Mouse (Mus musculus) splenic B cell, adult 2 months (primary cell): Measurements from ENCODE around the gene Fadd.

ENCODE experiments used
- DNase-seq: peaks from one replicate; pipeline ENCODE4 v3.0.0-alpha.2; 2011; ENCODE audit warnings: low read depth, low spot score
- H3K27me3 ChIP-seq: 2 replicates; pipeline ENCODE4 v1.6.1; 2012; ENCODE audit warnings: mild to moderate bottlenecking, low read length, moderate library complexity, mixed read lengths; ENCODE audit not compliant: control insufficient read depth, poor library complexity, insufficient read depth, severe bottlenecking
- H3K36me3 ChIP-seq: 2 replicates; pipeline ENCODE4 v1.6.1; 2012; ENCODE audit warnings: mild to moderate bottlenecking, low read length, moderate library complexity, mixed read lengths; ENCODE audit not compliant: control insufficient read depth, poor library complexity, insufficient read depth, severe bottlenecking

Fadd gene

GRCm38 (mm10) chr7:144604291-144604690 lies 22.0 kb upstream of the Fadd start:
- no peak for DNase-seq
- no peaks in the 10 kb centered on the region for H3K27me3 ChIP-seq
- no peaks in the 10 kb centered on the region for H3K36me3 ChIP-seq

GRCm38 (mm10) chr7:144600333-144600900 lies 18.2 kb upstream of the Fadd start:
- DNase-seq, result no peak
- no peaks in the 10 kb centered on the region for H3K27me3 ChIP-seq

GRCm38 (mm10) chr7:144589508-144589907 lies 7.2 kb upstream of the Fadd start:
- no peak for DNase-seq
- Histone ChIP-seq H3K36me3 (no peaks in the 10 kb centered on the region), H3K27me3 (no peaks in the 10 kb centered on the region)

More at GRCm38 (mm10) chr7:144600333-144600900, 18.2 kb upstream of the Fadd start:
- H3K36me3 ChIP-seq, result no peaks in the 10 kb centered on the region

- DNase-seq, result peak; percentile 19
- no peaks in the 10 kb centered on the region for H3K36me3 ChIP-seq
- no peaks in the 10 kb centered on the region for H3K27me3 ChIP-seq
Observed at GRCm38 (mm10) chr7:144587291-144587690, 5.0 kb upstream of the Fadd start.

GRCm38 (mm10) chr7:144585648-144586047 lies 3.4 kb upstream of the Fadd start:
- peak; percentile 60 for DNase-seq
- H3K27me3 ChIP-seq, result no peaks in the 10 kb centered on the region
- H3K36me3 ChIP-seq, result no peaks in the 10 kb centered on the region

GRCm38 (mm10) chr7:144583619-144584018 lies 1.4 kb upstream of the Fadd start:
- Histone ChIP-seq H3K36me3 (no peaks in the 10 kb centered on the region; the same call in 1 of the 2 replicates), H3K27me3 (no peaks in the 10 kb centered on the region)
- peak; percentile 81 for DNase-seq

- Histone ChIP-seq H3K27me3 (no peaks in the 10 kb centered on the region), H3K36me3 (no peaks in the 10 kb centered on the region; the same call in 1 of the 2 replicates)
- peak; percentile 84 for DNase-seq
Observed at GRCm38 (mm10) chr7:144581559-144582283, 542 bp downstream of the Fadd start.

GRCm38 (mm10) chr7:144577876-144578275 lies 4.4 kb downstream of the Fadd start:
- no peaks in the 10 kb centered on the region for H3K27me3 ChIP-seq
- DNase-seq, result no peak
- H3K36me3 ChIP-seq, result no peaks in the 10 kb centered on the region; the same call in 1 of the 2 replicates

- Histone ChIP-seq H3K27me3 (no peaks in the 10 kb centered on the region), H3K36me3 (no peaks in the 10 kb centered on the region)
- no peak for DNase-seq
Observed at GRCm38 (mm10) chr7:144572234-144572633, 10.0 kb downstream of the Fadd start.

GRCm38 (mm10) chr7:144571598-144571997 lies 10.7 kb downstream of the Fadd start:
- Histone ChIP-seq H3K27me3 (no peaks in the 10 kb centered on the region), H3K36me3 (no peaks in the 10 kb centered on the region)
- no peak for DNase-seq

GRCm38 (mm10) chr7:144569428-144569827 lies 12.8 kb downstream of the Fadd start:
- DNase-seq, result no peak
- H3K36me3 ChIP-seq, result no peaks in the 10 kb centered on the region
- H3K27me3 ChIP-seq, result no peaks in the 10 kb centered on the region

- no peaks in the 10 kb centered on the region for H3K36me3 ChIP-seq
- no peak for DNase-seq
- no peaks in the 10 kb centered on the region for H3K27me3 ChIP-seq
Observed at GRCm38 (mm10) chr7:144568091-144568490, 14.2 kb downstream of the Fadd start.

- Histone ChIP-seq H3K27me3 (no peaks in the 10 kb centered on the region), H3K36me3 (no peaks in the 10 kb centered on the region)
- DNase-seq, result no peak
Observed at GRCm38 (mm10) chr7:144566921-144567682, 15.2 kb downstream of the Fadd start.

- no peaks in the 10 kb centered on the region for H3K36me3 ChIP-seq
- no peak for DNase-seq
- no peaks in the 10 kb centered on the region for H3K27me3 ChIP-seq
Observed at GRCm38 (mm10) chr7:144563456-144564155, 18.7 kb downstream of the Fadd start.
